Mouse (Mus musculus) spleen, adult 12 weeks (tissue): ENCODE data around the gene Zfp949.
A peak's percentile ranks its signal among the peaks of the same experiment; 100 is the strongest.
"Not testable (repeated sequence)": the region's sequence is repeated elsewhere in the genome, so short reads cannot be mapped to it uniquely, and the experiment has no call there.

Source experiments
- DNase-seq: peaks from one replicate; pipeline ENCODE4 v3.0.0; 2022; ENCODE audit warnings: low spot score

Zfp949 gene

GRCm38 (mm10) chr9:88542816-88543215 is 5.0 kb upstream of the Zfp949 start:
- DNase-seq, result no peak

DNA sequence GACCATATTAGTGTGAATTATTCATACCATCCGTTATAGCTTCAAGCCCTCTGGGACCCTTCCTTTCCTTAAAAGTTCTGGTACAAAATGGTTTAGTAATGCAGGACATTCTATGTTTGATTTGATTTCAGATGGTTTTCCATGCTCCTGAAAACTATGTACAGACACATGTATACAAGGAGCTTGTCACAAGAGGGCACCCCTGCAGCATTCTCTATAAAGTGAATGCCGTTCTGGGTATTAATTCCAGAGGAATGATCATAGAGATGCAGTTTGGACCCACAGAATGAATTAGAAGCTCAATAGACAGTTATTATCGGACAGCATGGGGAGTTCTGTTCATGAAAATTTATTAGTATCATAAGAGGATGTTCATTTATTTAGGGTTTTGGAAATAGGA is 2.3 kb upstream of the Zfp949 start:
- DNase-seq, result no peak

DNA sequence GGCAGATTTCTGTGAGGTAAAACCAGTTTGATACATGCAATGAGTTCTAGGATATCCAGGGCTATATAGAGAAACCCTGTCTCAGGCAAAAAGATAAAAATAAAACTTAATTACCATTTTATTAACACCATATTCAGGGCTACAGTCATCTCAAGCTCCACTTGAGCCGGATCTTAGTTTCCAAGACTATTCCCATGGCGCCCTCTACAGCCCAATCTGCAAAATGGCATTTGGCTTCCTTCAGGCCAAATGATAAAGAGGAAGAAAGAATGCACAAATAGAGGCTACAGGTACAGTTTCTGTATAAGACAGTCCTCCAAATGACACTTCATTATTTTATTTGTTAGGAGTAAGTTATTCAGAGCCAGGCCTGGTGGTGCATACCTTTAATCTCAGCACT is 1.7 kb upstream of the Zfp949 start:
- DNase-seq, result peak; percentile 49

DNA sequence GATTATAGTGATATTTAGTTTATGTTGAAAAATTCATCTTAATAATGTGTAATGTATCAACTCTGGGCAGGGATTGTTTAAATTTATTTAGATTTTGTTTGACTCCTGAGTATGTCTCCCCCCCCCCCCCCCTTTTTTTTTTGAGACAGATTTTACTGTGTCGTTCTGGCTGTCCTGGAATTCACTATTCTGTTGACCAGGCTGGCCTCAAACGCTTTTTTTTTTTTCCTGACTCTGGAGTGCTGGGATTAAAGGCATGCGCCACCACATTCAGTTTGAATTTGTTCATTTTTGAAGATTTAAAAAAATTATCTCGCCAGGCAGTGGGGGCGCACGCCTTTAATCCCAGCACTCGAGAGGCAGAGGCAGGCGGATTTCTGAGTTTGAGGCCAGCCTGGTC is 1.2 kb upstream of the Zfp949 start:
- no peak for DNase-seq

DNA sequence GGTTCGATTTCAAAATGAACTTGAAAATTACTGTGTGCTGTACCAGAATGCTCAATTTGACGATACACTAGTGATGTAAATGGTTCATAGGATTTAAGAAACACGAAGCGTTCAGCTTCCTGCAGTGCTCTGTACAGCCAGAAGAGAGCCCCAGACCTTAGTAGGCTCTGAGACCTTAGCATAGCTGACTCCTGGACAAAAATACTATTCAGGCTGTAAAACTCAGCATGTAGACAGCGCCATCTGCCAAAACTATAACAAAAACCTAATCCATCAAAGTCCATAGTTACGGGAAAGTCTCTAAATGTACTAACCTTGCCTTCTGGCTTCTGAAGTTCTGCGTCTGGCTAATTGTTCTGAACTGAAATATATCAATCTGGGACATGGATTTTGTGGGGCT is 550 bp upstream of the Zfp949 start:
- peak; percentile 11 for DNase-seq

DNA sequence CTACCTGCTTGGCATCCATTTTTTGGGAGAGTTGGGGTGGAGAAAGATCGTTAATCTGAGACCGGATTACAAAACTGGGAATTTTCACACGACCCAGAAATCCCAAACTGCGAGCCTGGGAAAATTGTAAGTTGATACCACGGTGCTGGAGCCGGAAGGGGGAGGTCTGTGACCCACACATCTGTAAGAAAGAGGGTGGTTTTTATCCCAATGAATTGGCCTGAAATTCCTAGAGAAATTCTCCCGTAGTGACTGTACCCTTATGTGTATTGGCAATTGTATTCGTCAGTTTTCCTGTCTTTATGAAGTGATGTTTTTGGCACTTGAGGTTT is 760 bp downstream of the Zfp949 start:
- DNase-seq, result no peak

- no peak for DNase-seq
These were observed 5.3 kb downstream of the Zfp949 start for GRCm38 (mm10) chr9:88553071-88553470.

DNA sequence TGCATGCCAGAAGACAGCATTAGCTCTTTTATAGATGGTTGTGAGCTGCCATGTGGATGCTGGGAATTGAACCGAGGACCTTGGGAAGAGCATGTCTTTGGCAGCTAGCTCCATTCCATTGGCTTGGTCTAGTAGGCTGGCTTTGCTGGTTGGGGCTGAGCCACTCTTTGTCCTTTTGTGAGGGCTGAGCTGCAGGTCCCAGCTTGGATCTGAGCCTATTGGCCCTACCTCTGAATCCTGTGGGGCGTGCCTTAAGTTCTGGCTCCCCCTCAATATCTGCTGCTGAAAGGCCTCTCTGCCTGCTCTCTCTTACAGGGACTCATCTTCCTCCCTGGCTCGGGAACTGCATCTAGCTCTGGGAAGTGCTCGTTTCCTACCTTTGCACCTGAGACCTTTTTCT is 10.3 kb downstream of the Zfp949 start:
- DNase-seq, result no peak

- not testable (repeated sequence) for DNase-seq
These were observed 13.7 kb downstream of the Zfp949 start for GRCm38 (mm10) chr9:88561476-88561875.

DNA sequence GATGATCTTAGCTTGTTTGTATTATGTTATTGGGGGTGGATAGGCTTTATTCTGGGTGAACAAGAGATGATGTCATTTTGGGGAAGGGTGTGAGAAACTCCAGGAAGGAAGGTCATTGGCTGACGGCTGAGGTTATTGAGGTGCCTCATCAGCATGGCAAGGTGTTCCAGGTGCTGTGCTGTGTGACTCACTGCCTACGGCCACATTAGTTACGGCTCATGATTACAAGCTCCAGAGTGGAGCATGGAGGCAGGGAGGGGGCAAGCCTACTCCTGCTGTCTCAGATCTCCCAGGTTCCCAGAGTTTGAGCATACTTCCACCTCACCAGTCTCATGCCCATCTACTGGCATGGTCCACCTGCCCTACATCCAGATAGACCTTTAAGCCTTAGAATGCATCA is 22.7 kb downstream of the Zfp949 start:
- not testable (repeated sequence) for DNase-seq

- not testable (repeated sequence) for DNase-seq
These were observed 32.8 kb downstream of the Zfp949 start, which contains the start of gene Trim43a for GRCm38 (mm10) chr9:88580591-88580990. Gene Trim43a, plus strand, starts transcription at chr9:88580891.

DNA sequence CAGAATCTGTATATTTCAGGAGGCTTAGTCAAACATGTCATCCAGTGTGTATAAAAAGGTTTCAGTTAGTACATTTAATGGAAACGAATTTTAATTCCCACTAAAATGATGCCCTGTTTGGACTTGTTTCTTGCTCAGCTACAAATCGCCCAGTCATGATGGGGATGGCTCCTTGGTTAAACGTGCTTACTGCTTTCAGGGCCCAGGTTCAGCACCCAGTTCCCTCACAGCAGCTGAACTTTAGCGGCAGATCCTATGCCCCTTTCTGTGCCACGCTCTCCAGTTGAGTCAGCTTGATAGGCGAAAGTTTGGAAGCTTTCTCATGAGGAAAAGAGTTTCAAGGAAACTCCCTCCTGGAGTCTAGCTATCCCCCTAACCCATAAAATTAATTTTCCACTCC is 45.9 kb downstream of the Zfp949 start:
- not testable (repeated sequence) for DNase-seq

DNA sequence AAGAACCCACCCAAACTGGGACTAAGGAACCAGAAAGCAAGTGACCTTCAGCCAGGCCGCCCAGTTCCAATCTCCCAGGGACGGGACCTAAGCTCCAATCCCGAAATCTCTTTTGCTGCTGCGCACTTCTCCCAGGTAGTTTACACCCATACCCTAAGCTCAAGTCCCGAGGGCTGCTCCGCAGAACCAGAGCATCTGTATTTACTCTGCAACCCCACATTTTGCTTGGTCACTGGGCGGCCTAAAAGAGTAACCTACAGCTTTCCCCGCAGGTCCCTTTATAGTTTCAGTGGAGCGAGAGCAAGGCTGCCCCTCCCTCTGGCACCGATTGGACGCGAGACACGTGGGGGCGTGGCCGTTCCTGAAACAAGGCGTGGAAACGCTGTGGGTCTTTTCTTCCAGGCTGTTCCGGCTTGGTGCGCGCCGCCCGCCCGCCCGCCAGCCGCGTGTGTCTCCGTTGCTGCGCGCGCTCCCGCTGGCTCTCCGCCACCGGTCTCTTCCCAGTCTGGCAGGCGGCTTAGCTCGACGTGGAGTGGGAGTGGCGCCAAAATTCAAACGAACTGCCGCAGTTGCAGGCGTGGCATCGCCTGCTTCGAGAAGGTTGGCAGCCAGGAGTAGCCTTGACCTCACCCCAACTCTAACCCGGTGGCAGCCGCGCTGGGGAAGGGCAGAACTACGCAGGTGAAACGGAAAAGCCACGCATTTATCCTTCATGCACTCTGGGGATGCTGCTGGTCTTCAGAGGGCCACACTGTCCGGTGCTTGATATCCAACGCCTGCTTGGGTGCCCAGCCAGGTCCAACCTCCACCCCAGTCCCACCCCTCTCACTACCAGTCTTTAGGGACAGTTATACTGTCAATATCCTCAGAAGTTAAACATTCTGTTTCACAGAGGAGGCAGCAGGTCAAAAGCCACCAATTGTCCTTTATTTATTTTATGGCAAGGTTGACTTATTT is 51.7 kb downstream of the Zfp949 start:
- peak; percentile 89 for DNase-seq
